Mouse (Mus musculus): ENCODE data around the gene Galnt15. TPM values are rescaled to one million over a fixed set of nuclear protein-coding genes. Genes with fewer than 3 reads are reported as not detected.

Galnt15 gene
- polyA plus RNA-seq (2012; fragmentation: generic; extraction: Trizol) = 1 to 10 TPM in 1 of 2 experiments, under 1 TPM in 1; 0.44 to 1.2 TPM

DNA sequence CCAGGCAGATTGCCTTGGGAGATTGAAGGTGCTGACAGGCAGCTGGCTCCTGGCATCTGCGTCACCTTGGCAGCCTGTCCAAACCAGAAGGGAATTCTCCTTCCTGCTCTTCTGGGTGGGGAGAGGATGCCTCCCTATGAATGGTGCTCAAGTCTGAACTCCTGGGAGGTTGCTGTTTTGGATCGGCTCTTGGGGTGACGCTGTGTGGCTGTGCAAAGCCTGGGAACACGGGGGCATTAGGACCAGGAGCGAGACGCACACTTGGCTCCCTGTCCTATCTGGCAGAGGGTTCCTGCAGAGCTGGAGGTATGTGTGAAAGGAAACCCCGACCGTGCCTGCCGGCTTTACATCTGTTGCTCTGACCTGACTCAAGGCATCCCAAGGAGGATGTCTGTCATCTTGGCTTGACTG is at the start of gene Galnt15:
Gene Galnt15 (plus strand): TSS at position 309 of the 411 bp plus-strand sequence.

GRCm38 (mm10) chr14:32084761-32085485 is 56.1 kb downstream of the Galnt15 start, which contains the start of gene Oxnad1:
TSS of gene Oxnad1 (plus strand) at chr14:32085374.

GRCm38 (mm10) chr14:32085486-32086201 is 56.9 kb downstream of the Galnt15 start, which contains the start of gene Dph3:
TSS of gene Dph3 (minus strand) at chr14:32085729.

Other genes starting within 250 kb of the Galnt15 start
- 1 to 10 TPM in 1 of 2 experiments, under 1 TPM in 1; 0.80 to 6.0 TPM for gene Ankrd28, start 198.3 kb upstream of the Galnt15 start, polyA plus RNA-seq (2012; fragmentation: generic; extraction: Trizol)
- gene Oxnad1, start 56.4 kb downstream of the Galnt15 start, polyA plus RNA-seq (2012; fragmentation: generic; extraction: Trizol) = 1 to 10 TPM; 3.1 to 7.6 TPM
- gene Dph3, start 56.7 kb downstream of the Galnt15 start, polyA plus RNA-seq (2012; fragmentation: generic; extraction: Trizol) = 100 to 1,000 TPM in 1 of 2 experiments, 10 to 100 TPM in 1; 48.8 to 133 TPM
- not detected for gene Msmb, start 113.0 kb downstream of the Galnt15 start, polyA plus RNA-seq (2012; fragmentation: generic; extraction: Trizol)
- gene Ncoa4, start 130.9 kb downstream of the Galnt15 start, polyA plus RNA-seq (2012; fragmentation: generic; extraction: Trizol) = 10 to 100 TPM in 1 of 2 experiments, 1 to 10 TPM in 1; 1.3 to 13.6 TPM
- gene Timm23, start 172.9 kb downstream of the Galnt15 start, polyA plus RNA-seq (2012; fragmentation: generic; extraction: Trizol) = 10 to 100 TPM; 84.1 to 95.4 TPM
- gene Parg, start 173.0 kb downstream of the Galnt15 start, polyA plus RNA-seq (2012; fragmentation: generic; extraction: Trizol) = 1 to 10 TPM in 1 of 2 experiments, under 1 TPM in 1; 0.34 to 6.4 TPM

Data from C3H10T1/2 (cell line).